Mouse (Mus musculus) liver, adult 2 months (tissue): ENCODE data around the gene Ccdc138.

Source experiments
- CTCF ChIP-seq: fragments of 200-500 bp; IDR thresholded peaks from 2 replicates; pipeline ENCODE4 v1.5.1; 2011; ENCODE audit warnings: low read depth, low read length, control low read depth
- POLR2A ChIP-seq: fragments of 200-500 bp; IDR thresholded peaks from 2 replicates; pipeline ENCODE4 v1.6.1; 2011; ENCODE audit warnings: low read length, control low read depth; ENCODE audit not compliant: insufficient read depth; ENCODE audit errors: extremely low read depth

- TF ChIP-seq POLR2A (no peak), CTCF (no peak)
Observed at GRCm38 (mm10) chr10:58614601-58615000, 116.9 kb downstream of the Ccdc138 start.
